Mouse (Mus musculus) cerebellum, adult 18-20 months (tissue): ENCODE measurements at regions not wholly inside any gene's neighbourhood (a gene's known extent, or its start where the extent isn't known, plus 50 kb on each side); places are given as distances from the start of the nearest gene placed in this dataset.
"Not testable (repeated sequence)": the region's sequence is repeated elsewhere in the genome, so short reads cannot be mapped to it uniquely, and the experiment has no call there.

Source experiments
- DNase-seq, 2 experiments: peaks; one replicate each; pipeline ENCODE4 v3.0.0; 2021

- no peak for DNase-seq
Observed at GRCm38 (mm10) chr2:39420696-39421095, 194.4 kb upstream of the Ppp6c start.

DNA sequence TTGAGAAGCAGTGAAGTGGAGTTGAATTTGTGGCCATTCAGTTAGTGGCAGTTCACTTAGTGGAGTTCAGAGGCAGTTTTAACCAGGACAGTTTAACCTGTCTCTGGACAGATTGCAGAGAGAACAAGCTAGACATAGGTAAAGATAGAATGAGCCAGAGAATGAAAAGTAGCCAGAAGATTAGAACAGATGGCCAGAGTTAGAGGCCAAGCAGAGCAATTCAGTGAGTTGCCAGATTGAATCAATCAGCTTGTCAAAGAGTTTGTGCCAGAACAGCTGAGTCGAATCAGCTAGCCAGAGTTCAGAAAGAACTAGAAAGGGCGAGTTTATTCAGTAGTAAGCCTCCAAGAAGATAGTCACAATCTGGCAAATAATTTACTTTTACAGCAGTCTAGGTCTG is 174.1 kb upstream of the Ppp6c start:
- no peak for DNase-seq

DNA sequence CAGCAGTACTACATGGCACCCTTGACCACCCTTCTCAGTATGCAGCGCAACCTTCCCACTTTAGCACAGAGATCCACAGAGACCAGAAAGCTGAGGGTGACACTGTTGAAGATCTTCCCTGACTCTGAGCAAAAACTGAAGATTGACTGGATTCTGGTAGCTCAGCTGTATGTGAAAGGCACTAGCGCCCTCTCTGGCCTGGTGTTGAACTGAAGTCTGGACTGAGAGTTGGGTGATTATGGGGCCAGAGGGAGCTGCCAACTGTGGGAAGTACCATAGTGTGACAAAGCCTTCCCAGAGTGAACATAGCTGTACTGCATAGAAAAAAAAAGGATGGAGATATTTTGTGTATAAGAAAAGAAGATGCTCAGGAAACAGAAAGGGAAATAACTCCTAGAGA is 173.3 kb upstream of the Ppp6c start:
- DNase-seq = no peak

DNA sequence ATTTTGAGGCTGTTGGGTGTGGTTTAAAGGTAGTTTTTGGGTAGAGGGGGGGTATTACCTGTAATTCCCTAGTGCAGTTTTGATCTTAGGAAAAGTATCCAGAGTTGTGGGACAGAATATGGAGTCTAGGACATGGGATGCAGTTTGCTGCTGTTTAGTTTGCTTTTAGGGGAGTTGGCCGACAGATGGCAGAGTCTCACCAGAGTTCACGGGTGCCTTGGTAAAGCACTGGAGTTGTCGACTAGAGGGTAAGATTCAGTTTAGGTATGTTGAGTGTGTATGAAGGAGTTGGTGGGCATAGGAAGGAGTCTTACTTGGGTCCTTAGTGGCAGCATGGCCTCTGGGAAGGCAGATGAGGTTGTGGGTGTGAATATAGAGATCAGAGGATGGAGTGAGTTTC is 168.4 kb upstream of the Ppp6c start:
- no peak for DNase-seq

GRCm38 (mm10) chr2:39377264-39377663 is 151.0 kb upstream of the Ppp6c start:
- no peak for DNase-seq

DNA sequence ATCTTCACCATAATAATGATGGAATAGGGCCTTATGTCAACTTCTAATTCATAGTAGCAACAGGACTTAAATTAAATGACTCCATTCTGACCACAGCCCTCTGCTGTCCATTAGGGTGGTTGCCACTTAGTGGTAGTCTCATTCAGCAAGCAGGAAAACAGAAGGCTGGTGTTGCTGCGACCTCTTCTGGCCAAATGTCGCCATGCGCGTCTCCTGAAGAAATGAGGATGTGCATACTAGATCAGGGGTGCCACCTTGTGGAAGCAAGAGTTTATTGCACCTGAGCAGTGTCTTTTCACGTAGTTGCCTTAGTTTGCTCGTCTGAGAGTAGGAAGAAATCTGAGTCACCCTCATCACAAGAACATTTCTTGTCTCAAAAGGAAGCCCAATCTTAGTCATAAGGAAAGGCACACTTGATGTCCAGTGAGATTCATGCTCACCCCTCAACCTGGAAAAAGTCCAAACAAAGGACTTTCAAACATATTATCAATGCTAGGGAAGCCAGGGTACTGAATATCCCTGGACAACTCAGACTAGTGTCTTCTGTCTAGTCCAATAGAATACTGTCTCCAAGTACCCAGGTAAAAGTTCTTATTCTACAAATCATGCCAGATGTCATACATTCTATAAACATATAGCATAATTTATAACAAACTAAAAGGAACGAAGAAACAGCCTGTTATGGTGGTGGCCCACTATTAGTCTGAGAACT is 147.0 kb upstream of the Ppp6c start:
- peak; percentile 90 to 93 for DNase-seq

GRCm38 (mm10) chr2:39344207-39344606 is 118.0 kb upstream of the Ppp6c start:
- DNase-seq = no peak

DNA sequence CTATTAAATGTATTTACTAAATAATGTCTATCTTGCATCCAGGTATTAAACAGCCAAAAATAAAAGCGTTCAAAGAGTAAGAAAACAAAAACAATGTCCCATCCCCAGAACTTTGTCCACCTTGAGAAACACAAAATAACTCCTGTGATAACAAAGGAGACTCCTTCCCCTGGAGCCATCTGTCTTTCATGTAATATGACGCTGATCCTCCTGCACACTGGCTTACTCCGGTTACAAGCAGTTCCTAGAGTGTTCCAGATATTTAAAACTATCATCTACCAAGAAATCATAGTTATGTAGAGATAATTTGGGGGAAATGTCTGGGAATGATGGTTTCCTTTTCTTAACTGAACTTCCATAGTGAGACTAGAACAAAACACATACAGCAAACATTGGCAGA is 114.2 kb upstream of the Ppp6c start:
- no peak for DNase-seq

- DNase-seq = no peak
Observed at GRCm38 (mm10) chr2:39338832-39339649, 112.8 kb upstream of the Ppp6c start.

DNA sequence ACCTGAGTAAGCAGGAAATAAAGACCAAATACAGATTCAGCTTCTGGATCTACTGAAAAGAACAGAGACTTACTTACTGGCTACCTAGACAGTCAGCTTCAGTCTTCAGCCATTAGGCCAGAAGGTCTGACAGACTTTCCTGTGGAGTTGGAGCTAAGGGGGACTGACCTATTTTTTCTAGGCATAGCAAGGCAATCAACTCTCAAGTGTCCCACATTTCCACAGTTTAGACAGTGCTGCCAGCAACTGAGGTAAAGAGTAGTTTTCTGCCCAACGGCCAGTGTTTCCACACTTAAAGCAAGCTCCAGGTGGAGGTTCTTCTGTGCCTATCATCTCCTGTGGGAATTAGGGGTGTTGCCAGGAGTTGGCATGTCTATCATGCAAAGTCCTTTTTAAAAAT is 111.3 kb upstream of the Ppp6c start:
- peak in 1 of 2 experiments; percentile 6 for DNase-seq

- DNase-seq = no peak
Observed at GRCm38 (mm10) chr2:39325715-39326493, 99.7 kb upstream of the Ppp6c start.

DNA sequence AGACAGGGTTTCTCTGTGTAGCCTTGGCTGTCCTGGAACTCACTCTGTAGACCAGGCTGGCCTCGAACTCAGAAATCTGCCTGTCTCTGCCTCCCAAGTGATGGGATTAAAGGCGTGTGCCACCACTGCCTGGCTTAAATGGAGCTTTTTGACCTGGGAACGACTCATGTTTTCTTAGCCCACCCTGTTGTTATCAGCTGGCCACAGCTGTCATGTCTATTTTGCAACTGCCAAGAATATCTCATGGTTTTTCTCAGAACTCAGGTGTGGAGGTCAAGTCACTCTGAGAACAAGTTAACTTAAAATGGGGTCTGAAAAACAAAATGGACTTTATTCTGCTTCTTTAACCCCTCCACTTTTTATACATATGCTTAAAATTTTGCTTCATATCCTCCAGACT is 98.9 kb upstream of the Ppp6c start:
- DNase-seq = not testable (repeated sequence)

DNA sequence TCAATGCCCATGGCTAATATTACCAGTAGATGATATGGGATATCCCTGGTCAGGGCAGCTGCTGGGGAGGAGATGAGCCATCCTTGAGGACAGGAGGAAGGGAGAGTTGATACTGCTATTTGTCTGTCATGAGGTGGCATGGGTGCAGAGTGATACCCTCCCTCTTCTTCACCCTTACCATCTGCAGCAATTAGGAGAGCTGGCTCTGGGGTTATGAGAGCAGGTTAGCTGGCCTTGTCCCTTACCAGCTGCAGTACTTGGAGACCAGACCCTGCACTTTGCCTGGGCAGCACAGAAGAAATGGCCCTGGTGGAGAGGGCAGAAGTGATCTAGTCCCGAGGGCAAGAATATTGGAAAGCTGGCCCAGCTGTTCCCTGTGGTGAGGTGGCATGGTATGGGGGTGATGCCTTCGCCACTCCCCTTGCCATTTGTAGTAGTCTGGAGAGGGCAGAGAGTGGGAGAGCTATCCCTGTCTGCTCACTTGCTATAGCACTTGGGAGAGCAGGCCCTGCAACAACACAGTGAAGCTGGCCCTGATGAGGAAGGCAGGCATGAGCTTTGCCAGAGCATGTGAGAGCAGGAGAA is 73.6 kb upstream of the Ppp6c start:
- DNase-seq = no peak

DNA sequence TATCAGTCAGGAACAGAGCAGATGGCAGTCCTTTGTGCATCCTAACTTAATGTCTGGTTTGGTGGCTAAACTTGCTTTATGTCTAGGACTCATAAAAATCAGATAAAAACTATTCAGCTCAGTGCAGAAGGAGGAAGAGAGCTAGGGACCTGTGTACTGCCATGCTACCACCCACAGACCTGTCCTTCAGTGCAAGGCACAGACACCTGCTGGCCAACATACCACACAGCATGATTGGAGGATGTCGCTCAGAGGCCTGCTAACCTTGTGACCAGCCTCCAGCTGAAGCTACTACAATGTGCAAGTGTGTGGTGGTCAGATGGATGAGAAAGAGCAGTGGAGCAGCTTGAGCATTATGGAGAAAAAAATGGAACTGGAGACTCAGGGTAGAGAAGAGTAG is 73.0 kb upstream of the Ppp6c start:
- DNase-seq = no peak

- no peak for DNase-seq
Observed at GRCm38 (mm10) chr2:39295435-39295834, 69.2 kb upstream of the Ppp6c start.

DNA sequence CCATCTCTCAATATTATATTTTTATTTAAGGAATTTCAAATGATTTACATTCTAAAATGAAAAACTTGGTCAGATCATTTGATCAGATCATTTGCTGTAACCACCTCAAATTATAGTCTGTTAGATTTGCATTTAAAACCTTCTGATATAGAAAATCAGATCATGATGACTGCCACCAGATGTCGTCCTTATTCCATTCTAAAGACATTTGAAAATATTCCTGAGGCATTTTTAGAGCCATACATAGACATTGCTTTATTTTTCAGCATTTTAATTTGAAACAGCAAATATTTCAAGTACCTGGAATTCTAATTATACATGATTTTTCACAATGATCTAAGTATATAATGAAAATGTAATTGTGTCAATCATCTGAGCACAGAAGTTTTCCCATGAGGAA is 52.0 kb upstream of the Ppp6c start:
- DNase-seq = no peak
